Mouse (Mus musculus) neural tube, postnatal 0 days (tissue): ENCODE data around the gene Cd209b. TPM values are rescaled to one million over a fixed set of nuclear protein-coding genes. Genes with fewer than 3 reads are reported as not detected.

Experiments used
- polyA plus RNA-seq: library from polyadenylated mRNA; unstranded; fragments of >200 nt; fragmentation: Nextera tagmentation; extraction: Ambion mirVana; gene quantifications from 2 replicates; pipeline ENCODE4 v1.2.1, GENCODE M21; 2015

Gene Cd209b
- not detected in 2 replicates for polyA plus RNA-seq

DNA sequence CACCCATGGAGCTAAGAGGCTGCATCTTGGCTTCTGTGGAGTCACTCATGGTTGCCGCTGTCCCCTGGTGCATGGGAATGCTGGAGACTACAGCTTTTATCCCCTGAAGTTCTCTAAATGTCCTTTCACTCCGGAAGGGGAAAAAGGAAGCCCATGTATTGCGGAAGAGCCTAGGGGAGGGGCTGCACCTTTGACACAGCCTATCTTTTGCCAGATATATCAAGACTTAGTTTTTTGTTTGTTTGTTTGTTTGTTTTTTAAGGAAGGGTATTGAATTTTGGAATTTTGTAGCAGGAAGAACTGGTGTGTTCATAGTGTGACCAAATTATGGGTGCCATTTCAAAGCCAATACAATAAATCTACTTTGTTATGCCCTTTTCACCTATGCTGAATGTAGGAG, at the start of gene Cd209b:
Cd209b (minus strand) TSS at position 101 of the 400 bp plus-strand sequence.

DNA sequence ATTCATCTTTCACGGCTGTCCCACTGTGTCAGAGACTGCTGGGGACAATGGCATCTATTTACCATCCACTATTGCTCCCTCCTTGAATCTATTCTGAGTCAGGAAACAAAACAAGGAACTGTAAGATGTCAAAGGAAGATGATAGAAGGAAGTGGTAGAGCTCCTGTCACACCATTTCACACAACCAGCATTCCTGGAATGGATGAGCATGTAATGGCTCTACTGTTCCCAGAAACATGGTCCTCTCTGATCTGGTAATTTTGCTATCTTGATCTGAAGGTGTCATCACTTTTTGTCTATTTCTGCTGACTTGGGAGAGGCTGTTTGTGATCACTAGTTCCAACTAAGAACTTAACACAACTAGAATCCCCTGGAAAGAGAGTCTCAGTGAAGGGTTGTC, 28.0 kb upstream of the Cd209b start, which contains the start of gene Cd209c:
Cd209c (minus strand) TSS at position 101 of the 400 bp plus-strand sequence.

DNA sequence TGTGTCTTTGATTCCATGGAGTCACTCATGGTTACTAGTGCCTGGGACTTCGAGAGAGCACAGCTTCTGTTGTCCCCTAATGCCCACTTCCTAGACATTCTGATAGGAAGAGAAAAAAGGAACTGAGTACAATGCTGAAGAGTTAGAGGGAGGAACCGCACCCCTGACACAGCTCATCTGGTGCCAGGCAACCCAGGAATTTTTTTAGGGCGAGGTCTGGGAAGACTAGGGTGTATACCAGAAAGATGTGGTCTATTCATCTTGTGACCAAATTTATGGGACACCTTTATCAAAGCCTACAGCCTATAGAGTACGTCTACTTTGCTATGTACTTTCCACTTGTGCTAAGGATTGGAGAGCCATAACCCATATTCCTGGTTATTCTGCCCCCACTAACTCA, 48.2 kb downstream of the Cd209b start, which contains the start of gene Cd209d:
Cd209d (minus strand) TSS at position 101 of the 400 bp plus-strand sequence.

Other genes with a start within 250 kb of the Cd209b start
- 0.22 and 0.28 TPM in 2 replicates for gene Fcer2a, start 232.7 kb downstream of the Cd209b start, polyA plus RNA-seq
- gene Clec4g, start 206.2 kb downstream of the Cd209b start, polyA plus RNA-seq: not detected in 2 replicates
- not detected in 2 replicates for gene Cd209a, start 177.9 kb downstream of the Cd209b start, polyA plus RNA-seq
- gene Cd209e, start 72.5 kb downstream of the Cd209b start, polyA plus RNA-seq: not detected in 2 replicates
- not detected in 2 replicates for gene Cd209d, start 48.3 kb downstream of the Cd209b start, polyA plus RNA-seq
- gene Cd209c, start 27.9 kb upstream of the Cd209b start, polyA plus RNA-seq: 0.21 and 0.29 TPM in 2 replicates
- gene Cd209f, start 179.0 kb upstream of the Cd209b start, polyA plus RNA-seq: not detected in 2 replicates
- 0.08 TPM in 1 of 2 replicates, not detected in the other for gene Cd209g, start 207.3 kb upstream of the Cd209b start, polyA plus RNA-seq
- 83.2 and 98.3 TPM in 2 replicates for gene Evi5l, start 239.7 kb upstream of the Cd209b start, polyA plus RNA-seq